Mouse (Mus musculus) right cerebral cortex, postnatal 36 days (tissue): ENCODE measurements around the gene Igf2r.

Source experiments
- DNase-seq, 2 experiments: peaks; one replicate each; pipeline ENCODE4 v3.0.0; 2022; ENCODE audit warnings: low spot score in 2 of 2, mixed read lengths in 1 of 2

The Igf2r gene

GRCm38 (mm10) chr17:12782861-12783847 is 13.7 kb upstream of the Igf2r start:
- no peak for DNase-seq

GRCm38 (mm10) chr17:12781101-12781500 is 11.6 kb upstream of the Igf2r start:
- no peak for DNase-seq

GRCm38 (mm10) chr17:12780125-12780524 is 10.7 kb upstream of the Igf2r start:
- no peak for DNase-seq

- no peak for DNase-seq
Observed at GRCm38 (mm10) chr17:12779442-12779841, 10.0 kb upstream of the Igf2r start.

GRCm38 (mm10) chr17:12773956-12774355 is 4.5 kb upstream of the Igf2r start:
- DNase-seq: no peak

- no peak for DNase-seq
Observed at GRCm38 (mm10) chr17:12770500-12770899, 1.0 kb upstream of the Igf2r start.

GRCm38 (mm10) chr17:12768415-12769379 is 767 bp downstream of the Igf2r start:
- DNase-seq: no peak

GRCm38 (mm10) chr17:12767294-12767852 is 2.1 kb downstream of the Igf2r start:
- DNase-seq: no peak

- no peak for DNase-seq
Observed at GRCm38 (mm10) chr17:12763412-12763811, 6.1 kb downstream of the Igf2r start.

- no peak for DNase-seq
Observed at GRCm38 (mm10) chr17:12760355-12761146, 8.9 kb downstream of the Igf2r start.

- no peak for DNase-seq
Observed at GRCm38 (mm10) chr17:12759646-12760074, 9.8 kb downstream of the Igf2r start.

- no peak for DNase-seq
Observed at GRCm38 (mm10) chr17:12758701-12759455, 10.6 kb downstream of the Igf2r start.

- peak in 1 of 2 experiments; percentile 27 for DNase-seq
Observed at GRCm38 (mm10) chr17:12757990-12758389, 11.5 kb downstream of the Igf2r start.

- no peak for DNase-seq
Observed at GRCm38 (mm10) chr17:12757161-12757560, 12.3 kb downstream of the Igf2r start.

GRCm38 (mm10) chr17:12755951-12756350 is 13.5 kb downstream of the Igf2r start:
- DNase-seq: no peak

- DNase-seq: no peak
Observed at GRCm38 (mm10) chr17:12755146-12755545, 14.3 kb downstream of the Igf2r start.

- no peak for DNase-seq
Observed at GRCm38 (mm10) chr17:12754243-12755007, 15.0 kb downstream of the Igf2r start.

- no peak for DNase-seq
Observed at GRCm38 (mm10) chr17:12753050-12753449, 16.4 kb downstream of the Igf2r start.

- no peak for DNase-seq
Observed at GRCm38 (mm10) chr17:12751641-12752040, 17.8 kb downstream of the Igf2r start.
